Mouse (Mus musculus) mouse trophoblast stem cell (cell line): ENCODE data around the gene Bcl2l1.

ENCODE experiments used
- in situ Hi-C, 2 experiments: fragments of 300-500 bp; cut with MseI, MboI; formaldehyde crosslinking; loops; 2 replicates in 1 of 2; 3 replicates in 1 of 2; pipeline ENCODE4 v1.15.1; 2025

Bcl2l1 gene

DNA sequence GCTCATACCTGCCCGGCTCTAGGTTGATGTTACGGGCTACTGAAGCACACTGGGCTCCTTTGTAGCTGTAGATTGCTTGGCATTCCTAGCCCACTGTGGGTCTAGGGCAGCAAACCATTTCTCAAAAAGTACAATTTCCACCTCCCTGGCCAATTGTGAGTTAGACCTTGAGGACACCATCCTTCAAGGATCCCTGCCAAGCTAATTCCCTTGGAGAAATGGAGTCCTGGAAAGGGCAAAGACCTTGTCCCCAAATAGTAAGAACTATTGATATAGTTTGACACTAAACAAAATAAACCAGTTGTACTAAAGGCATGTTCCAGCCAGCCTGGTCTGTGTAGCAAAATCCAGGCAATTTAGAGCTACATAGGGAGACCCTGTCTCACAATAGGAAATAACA, 93.2 kb downstream of the Bcl2l1 start:
- in situ Hi-C loops, result no loop called here

- in situ Hi-C loops, result no loop called here
These were observed 94.0 kb downstream of the Bcl2l1 start for GRCm38 (mm10) chr2:152737306-152738221.

DNA sequence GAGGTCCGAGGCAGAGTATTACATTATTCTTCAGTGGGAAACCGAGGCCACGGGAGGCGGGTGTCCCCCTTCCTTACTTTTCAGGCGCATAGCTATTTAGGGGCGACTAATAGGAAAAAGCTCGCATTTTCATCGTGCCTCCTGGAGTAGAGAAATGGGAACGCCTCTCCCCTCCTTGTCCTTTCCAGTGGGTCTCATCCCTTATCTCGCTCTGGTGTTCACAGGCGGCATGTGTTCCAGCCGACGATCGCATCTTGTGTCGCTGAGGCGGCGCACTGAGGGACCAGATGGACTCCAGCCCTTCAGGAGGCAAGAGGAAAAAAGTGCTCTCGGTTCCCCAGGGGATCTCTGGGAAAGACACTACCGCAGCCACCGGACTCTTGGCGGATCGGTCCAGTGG, 94.8 kb downstream of the Bcl2l1 start:
- in situ Hi-C loops, result no loop called here

DNA sequence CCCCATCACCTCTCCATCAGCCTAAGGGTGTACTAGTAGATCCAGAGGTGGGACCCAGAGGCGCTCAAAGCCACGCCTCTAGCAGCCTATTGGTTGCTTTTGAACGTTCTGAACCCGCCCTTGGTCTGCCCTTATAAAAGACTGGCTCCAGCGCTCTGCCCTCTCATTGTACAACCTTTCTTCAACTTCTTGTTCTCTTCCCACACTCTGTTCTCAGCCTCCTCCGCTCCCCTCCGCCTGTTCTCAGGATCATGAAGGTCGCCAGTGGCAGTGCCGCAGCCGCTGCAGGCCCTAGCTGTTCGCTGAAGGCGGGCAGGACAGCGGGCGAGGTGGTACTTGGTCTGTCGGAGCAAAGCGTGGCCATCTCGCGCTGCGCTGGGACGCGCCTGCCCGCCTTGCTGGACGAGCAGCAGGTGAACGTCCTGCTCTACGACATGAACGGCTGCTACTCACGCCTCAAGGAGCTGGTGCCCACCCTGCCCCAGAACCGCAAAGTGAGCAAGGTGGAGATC, 95.4 kb downstream of the Bcl2l1 start, which contains the start of gene Id1:
TSS of gene Id1 (plus strand) at position 162 of the 512 bp plus-strand sequence.
- in situ Hi-C loops, result no loop called here

- in situ Hi-C loops, result no loop called here
These were observed 96.5 kb downstream of the Bcl2l1 start for GRCm38 (mm10) chr2:152734984-152735383.

DNA sequence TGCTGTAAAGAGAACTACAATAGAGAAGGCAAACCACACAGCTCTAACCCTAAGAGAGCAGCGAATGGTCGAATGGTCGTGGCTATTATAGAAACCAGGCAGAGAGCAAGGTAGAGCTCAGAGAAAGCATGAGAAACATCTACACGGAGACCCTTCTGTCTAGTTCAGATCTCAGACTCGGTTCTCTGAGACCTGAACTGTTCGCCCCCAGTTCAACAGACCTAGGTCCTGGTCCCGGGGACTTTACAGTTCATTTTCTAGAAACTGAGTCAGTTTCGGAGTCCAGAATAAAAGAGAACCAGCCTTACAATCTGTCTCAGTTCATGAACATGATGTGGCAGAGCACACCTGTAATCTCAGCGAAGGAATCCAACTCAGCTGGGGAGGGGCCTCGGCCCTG, 97.0 kb downstream of the Bcl2l1 start:
- in situ Hi-C loops, result no loop called here

DNA sequence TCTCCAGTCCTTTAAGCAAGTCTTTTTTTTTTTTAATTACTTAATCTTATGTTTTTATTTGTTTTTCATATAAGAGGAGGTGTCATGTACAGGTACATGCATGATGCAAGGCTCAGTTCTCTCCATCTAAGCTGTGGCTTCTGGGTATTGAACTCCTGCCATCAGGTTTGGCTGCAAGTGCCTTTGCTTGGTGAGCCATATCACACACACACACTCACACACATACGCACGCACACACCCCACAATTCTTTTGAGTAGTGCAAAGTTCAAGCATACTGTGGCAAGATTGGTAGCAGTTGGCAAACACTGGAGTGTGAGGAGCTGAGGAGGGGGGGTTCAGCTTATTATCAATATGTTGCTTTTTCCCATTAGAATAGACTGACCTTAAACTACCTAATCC, 98.3 kb downstream of the Bcl2l1 start:
- in situ Hi-C loops, result no loop called here
